Mouse (Mus musculus): ENCODE data around the gene Ppcdc. TPM values are rescaled to one million over a fixed set of nuclear protein-coding genes. Genes with fewer than 3 reads are reported as not detected.

The Ppcdc gene
- polyA plus RNA-seq, 1 experiment = 57.9 TPM

DNA sequence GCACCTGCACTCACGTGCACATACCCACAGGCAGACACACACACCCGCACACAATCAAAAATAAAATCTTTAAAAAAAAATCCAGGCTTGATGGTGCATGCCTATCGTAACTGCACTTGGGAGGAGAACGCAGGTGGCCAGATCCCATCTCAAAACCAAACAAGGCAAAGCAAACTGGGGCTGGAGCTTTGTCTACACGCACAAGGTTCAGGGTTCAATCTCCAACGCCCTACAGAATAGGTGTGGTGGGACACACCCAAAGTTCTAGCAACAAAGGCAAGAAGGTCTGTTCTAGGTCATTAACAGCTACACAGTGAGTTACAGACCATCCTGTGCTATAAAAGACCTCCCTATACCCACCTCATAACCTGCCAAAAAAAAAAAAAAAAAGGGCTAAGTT, 22.9 kb upstream of the Ppcdc start:
- Histone ChIP-seq H3K27me3 (replicated peaks; ENCODE audit: control insufficient read depth, insufficient read depth, low read length) (no peaks in the 10 kb centered on the region), H3K27ac (ENCODE audit: insufficient read depth, low read depth, low read length) (no peak overlapping the region), H3K4me1 (ENCODE audit: control insufficient read depth, insufficient read depth, low read length) (0 out of 2 replicates have a peak, but pooled peaks cover 4% of the 10 kb centered on the region), H3K4me3 (ENCODE audit: insufficient read depth, low read depth, low read length) (no peak overlapping the region), H3K36me3 (ENCODE audit: control insufficient read depth, insufficient read depth, low read length) (no peaks in the 10 kb centered on the region)
- 68% methylated on average over 6 of the region's 6 CpGs for WGBS
- TF ChIP-seq CTCF (conservative IDR thresholded peaks at IDR 0.05; ENCODE audit: insufficient read depth, insufficient read length, low read depth, low read length) (no peak), POLR2A (IDR thresholded peaks at IDR 0.05; ENCODE audit: low read depth, low read length) (no peak)
- DNase-seq = no peak

GRCm38 (mm10) chr9:57459707-57460106, 19.8 kb upstream of the Ppcdc start:
- H3K27me3 ChIP-seq (replicated peaks; ENCODE audit: control insufficient read depth, insufficient read depth, low read length) = no peaks in the 10 kb centered on the region
- TF ChIP-seq POLR2A (IDR thresholded peaks at IDR 0.05; ENCODE audit: low read depth, low read length) = no peak
- no peak for TF ChIP-seq CTCF (conservative IDR thresholded peaks at IDR 0.05; ENCODE audit: insufficient read depth, insufficient read length, low read depth, low read length)
- no peak overlapping the region for H3K4me3 ChIP-seq (ENCODE audit: insufficient read depth, low read depth, low read length)
- 97% methylated on average over 2 of the region's 2 CpGs for WGBS
- no peaks in the 10 kb centered on the region for H3K36me3 ChIP-seq (ENCODE audit: control insufficient read depth, insufficient read depth, low read length)
- no peak for DNase-seq
- H3K27ac ChIP-seq (ENCODE audit: insufficient read depth, low read depth, low read length) = no peak overlapping the region
- H3K4me1 ChIP-seq (ENCODE audit: control insufficient read depth, insufficient read depth, low read length) = no peaks in the 10 kb centered on the region

DNA sequence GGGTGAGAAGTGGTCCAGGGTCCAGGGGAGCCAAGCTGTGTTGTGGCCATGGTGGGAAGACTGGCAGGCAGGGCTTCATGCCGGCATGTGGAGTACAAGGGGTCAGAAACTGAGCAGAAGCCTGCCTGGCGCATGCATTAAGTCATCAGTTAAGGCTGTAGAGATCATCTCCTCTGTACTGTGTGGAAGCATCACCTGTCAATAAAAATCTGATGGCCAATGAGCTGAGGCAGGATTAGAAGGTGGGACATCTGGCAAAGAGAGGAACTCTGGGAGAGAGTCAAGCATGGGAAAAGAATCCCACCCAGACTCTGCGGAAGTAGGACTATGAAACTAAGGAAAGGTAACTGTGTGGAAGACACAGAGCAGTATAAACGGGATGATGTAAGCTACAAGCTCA, 13.6 kb upstream of the Ppcdc start:
- DNase-seq = no peak
- Histone ChIP-seq H3K27me3 (replicated peaks; ENCODE audit: control insufficient read depth, insufficient read depth, low read length) (no peaks in the 10 kb centered on the region), H3K27ac (ENCODE audit: insufficient read depth, low read depth, low read length) (no peak overlapping the region), H3K4me3 (ENCODE audit: insufficient read depth, low read depth, low read length) (no peak overlapping the region), H3K36me3 (ENCODE audit: control insufficient read depth, insufficient read depth, low read length) (no peaks in the 10 kb centered on the region), H3K4me1 (ENCODE audit: control insufficient read depth, insufficient read depth, low read length) (no peaks in the 10 kb centered on the region)
- TF ChIP-seq CTCF (conservative IDR thresholded peaks at IDR 0.05; ENCODE audit: insufficient read depth, insufficient read length, low read depth, low read length) (no peak), POLR2A (IDR thresholded peaks at IDR 0.05; ENCODE audit: low read depth, low read length) (no peak)
- WGBS = 82% methylated on average over 4 of the region's 4 CpGs

GRCm38 (mm10) chr9:57452624-57453462, 12.9 kb upstream of the Ppcdc start:
- no peak overlapping the region for H3K4me3 ChIP-seq (ENCODE audit: insufficient read depth, low read depth, low read length)
- DNase-seq = no peak
- H3K27ac ChIP-seq (ENCODE audit: insufficient read depth, low read depth, low read length) = no peak overlapping the region
- TF ChIP-seq POLR2A (IDR thresholded peaks at IDR 0.05; ENCODE audit: low read depth, low read length) = no peak
- no peak for TF ChIP-seq CTCF (conservative IDR thresholded peaks at IDR 0.05; ENCODE audit: insufficient read depth, insufficient read length, low read depth, low read length)
- no peaks in the 10 kb centered on the region for H3K36me3 ChIP-seq (ENCODE audit: control insufficient read depth, insufficient read depth, low read length)
- WGBS = 75% methylated on average over 8 of the region's 8 CpGs
- no peaks in the 10 kb centered on the region for H3K27me3 ChIP-seq (replicated peaks; ENCODE audit: control insufficient read depth, insufficient read depth, low read length)
- no peaks in the 10 kb centered on the region for H3K4me1 ChIP-seq (ENCODE audit: control insufficient read depth, insufficient read depth, low read length)

DNA sequence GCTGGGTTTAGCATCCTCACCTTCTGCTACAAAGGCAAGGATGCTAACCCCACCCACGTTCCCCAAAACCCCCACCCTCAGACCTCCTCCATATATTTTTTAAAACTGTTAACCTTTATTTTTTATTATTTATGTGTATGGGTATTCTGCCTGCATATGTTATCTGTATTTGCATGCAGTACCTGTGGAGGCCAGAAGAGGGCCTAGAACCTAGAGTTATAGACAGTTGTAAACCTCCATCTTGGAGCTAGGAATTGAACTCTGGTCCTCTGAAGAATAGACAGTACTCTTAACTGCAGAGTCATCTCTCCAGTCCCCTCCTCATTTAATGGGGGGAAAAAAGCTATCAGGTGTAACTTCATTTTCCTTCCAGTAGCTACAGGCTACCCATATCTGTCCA, 9.8 kb upstream of the Ppcdc start:
- Histone ChIP-seq H3K27me3 (replicated peaks; ENCODE audit: control insufficient read depth, insufficient read depth, low read length) (no peaks in the 10 kb centered on the region), H3K4me1 (ENCODE audit: control insufficient read depth, insufficient read depth, low read length) (no peaks in the 10 kb centered on the region), H3K36me3 (ENCODE audit: control insufficient read depth, insufficient read depth, low read length) (no peaks in the 10 kb centered on the region), H3K4me3 (ENCODE audit: insufficient read depth, low read depth, low read length) (no peak overlapping the region), H3K27ac (ENCODE audit: insufficient read depth, low read depth, low read length) (no peak overlapping the region)
- DNase-seq = no peak
- 58% methylated on average over 1 of the region's 1 CpGs for WGBS
- no peak for TF ChIP-seq POLR2A (IDR thresholded peaks at IDR 0.05; ENCODE audit: low read depth, low read length)
- TF ChIP-seq CTCF (conservative IDR thresholded peaks at IDR 0.05; ENCODE audit: insufficient read depth, insufficient read length, low read depth, low read length) = no peak

DNA sequence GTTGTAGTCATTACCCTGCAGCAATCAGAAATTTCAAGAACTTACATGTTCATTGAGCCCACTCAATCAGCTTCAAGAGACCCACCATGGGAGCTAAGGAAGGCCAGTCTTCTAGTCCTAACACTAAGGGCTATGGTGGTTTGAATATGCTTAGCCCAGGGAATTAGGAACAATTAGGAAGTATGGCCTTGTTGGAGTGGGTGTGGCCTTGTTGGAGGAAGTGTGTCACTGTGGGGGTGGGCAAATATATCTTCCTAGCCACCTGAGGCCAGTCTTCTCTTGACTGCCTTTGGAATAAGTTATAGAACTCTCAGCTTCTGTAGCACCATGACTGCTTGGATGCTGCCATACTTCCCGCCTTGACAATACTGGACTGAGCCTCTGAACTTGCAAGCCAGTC, 696 bp upstream of the Ppcdc start:
- WGBS = 97% methylated on average over 1 of the region's 1 CpGs
- Histone ChIP-seq H3K4me3 (ENCODE audit: insufficient read depth, low read depth, low read length) (no peak overlapping the region), H3K27me3 (replicated peaks; ENCODE audit: control insufficient read depth, insufficient read depth, low read length) (no peaks in the 10 kb centered on the region), H3K4me1 (ENCODE audit: control insufficient read depth, insufficient read depth, low read length) (peaks cover 16% of the 10 kb centered on the region), H3K27ac (ENCODE audit: insufficient read depth, low read depth, low read length) (no peak overlapping the region), H3K36me3 (ENCODE audit: control insufficient read depth, insufficient read depth, low read length) (no peaks in the 10 kb centered on the region; the same call in 1 of the 2 replicates)
- DNase-seq = no peak
- no peak for TF ChIP-seq CTCF (conservative IDR thresholded peaks at IDR 0.05; ENCODE audit: insufficient read depth, insufficient read length, low read depth, low read length)
- no peak for TF ChIP-seq POLR2A (IDR thresholded peaks at IDR 0.05; ENCODE audit: low read depth, low read length)

GRCm38 (mm10) chr9:57439083-57439482, 841 bp downstream of the Ppcdc start:
- Histone ChIP-seq H3K4me1 (ENCODE audit: control insufficient read depth, insufficient read depth, low read length) (peaks cover 16% of the 10 kb centered on the region), H3K36me3 (ENCODE audit: control insufficient read depth, insufficient read depth, low read length) (no peaks in the 10 kb centered on the region; the same call in 1 of the 2 replicates), H3K27me3 (replicated peaks; ENCODE audit: control insufficient read depth, insufficient read depth, low read length) (no peaks in the 10 kb centered on the region), H3K27ac (ENCODE audit: insufficient read depth, low read depth, low read length) (peak overlapping the region; percentile 68; the same call in 1 of the 2 replicates), H3K4me3 (ENCODE audit: insufficient read depth, low read depth, low read length) (peak overlapping the region; percentile 90; the same call in 1 of the 2 replicates)
- no peak for TF ChIP-seq CTCF (conservative IDR thresholded peaks at IDR 0.05; ENCODE audit: insufficient read depth, insufficient read length, low read depth, low read length)
- TF ChIP-seq POLR2A (IDR thresholded peaks at IDR 0.05; ENCODE audit: low read depth, low read length) = no peak
- 19% methylated on average over 7 of the region's 7 CpGs for whole genome bisulfite sequencing
- DNase-seq = peak; percentile 29
